Mouse (Mus musculus) cerebellum, adult 9-11 months (tissue): ENCODE measurements at regions not wholly inside any gene's neighbourhood (a gene's known extent, or its start where the extent isn't known, plus 50 kb on each side); places are given as distances from the start of the nearest gene placed in this dataset.

ENCODE experiments used
- DNase-seq: peaks from one replicate; pipeline ENCODE4 v3.0.0; 2022

DNA sequence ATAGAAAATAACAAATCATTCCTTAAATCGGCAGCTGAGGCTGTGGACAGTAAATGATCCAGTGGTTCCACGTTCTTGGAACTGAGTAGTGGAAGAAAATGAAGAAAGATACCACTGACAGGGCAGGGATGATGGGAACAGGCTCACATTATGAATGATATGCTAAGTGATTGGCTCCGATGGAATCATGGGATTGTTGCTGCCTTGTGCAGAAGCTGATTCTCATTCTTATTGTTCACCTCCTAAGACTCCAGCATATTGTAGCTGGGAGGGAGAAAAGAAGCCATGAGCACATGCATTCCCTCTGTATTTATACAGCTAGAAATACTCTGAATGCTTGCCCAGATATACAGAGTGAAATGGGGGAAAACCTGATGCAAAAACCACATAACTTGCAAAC lies 777.3 kb upstream of the Gm8797 start:
- no peak for DNase-seq

DNA sequence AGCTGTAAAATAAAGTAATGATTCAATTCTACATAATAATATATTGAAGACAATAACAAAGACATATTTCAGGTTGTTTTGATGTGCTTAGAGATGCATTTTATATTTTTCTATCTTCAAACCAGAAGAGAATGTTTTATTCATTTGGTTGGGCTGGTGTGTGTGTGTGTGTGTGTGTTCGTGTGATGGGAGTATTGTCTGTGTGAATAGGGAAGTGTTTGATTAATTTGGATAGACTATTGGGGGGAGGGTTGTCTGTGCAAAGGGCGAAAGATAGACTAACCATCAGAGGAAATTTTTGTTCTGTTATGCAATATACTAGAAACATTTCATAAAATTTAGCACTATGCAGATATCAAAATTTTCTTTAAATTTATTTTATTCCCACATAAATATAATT lies 776.8 kb upstream of the Gm8797 start:
- no peak for DNase-seq

DNA sequence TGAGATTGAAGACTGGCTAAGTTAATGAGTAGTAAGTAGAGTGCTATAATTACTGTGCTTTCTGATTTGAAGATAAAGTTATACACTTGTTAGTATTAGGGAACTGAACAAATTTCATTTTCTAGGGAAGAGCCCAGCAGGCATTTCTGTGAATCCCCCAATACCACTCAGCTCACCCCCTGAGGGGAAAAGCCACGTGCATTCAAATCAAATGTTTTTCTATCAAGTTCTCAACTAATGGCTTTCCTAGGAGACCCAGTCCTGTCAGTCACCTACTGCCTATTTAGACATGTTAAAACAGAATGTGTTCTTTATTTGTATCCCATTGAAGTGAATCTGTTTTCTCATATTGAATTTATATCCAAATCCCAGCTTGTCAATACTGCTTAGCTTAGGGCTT lies 775.9 kb upstream of the Gm8797 start:
- DNase-seq: no peak

DNA sequence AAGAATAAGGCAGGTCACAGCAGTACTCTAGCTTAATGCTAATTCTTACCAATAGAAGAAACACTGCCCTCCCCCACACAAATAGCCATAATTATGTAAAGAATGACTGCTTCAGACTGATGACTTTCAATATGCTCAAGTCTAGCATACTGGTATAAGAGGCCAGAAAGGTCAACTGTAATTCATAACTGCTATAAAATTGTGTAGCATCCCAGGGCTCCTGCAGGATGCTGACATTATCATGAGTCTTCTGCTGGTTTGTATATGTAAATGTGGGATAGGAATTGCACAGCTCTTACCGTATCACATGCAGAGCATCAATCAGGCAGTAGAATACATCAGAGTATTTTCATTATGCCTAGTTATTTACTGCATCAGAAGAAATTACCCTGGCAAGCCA lies 774.3 kb upstream of the Gm8797 start:
- no peak for DNase-seq

DNA sequence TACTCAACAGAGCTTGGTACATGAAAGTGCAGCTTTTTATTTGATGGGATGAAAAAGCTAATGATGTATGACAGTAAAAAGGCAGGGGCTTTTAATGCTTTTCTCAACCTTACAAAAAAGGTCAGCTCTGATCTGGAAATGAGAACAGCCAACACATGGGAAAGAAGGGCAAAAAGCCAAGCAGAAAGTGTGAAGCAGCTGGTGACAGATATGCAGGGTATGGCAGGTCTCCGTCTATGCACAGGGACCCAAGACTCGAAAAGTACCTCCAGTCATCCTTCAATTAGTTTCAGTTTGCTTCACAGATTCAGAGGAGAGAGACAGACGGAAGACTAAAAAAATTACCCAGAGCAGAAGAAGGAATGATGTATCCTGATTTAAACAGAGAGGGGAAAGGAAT lies 732.9 kb upstream of the Gm8797 start:
- no peak for DNase-seq
